ENCODE assay signal across 8 mouse cellular contexts in the genomic region with DNA sequence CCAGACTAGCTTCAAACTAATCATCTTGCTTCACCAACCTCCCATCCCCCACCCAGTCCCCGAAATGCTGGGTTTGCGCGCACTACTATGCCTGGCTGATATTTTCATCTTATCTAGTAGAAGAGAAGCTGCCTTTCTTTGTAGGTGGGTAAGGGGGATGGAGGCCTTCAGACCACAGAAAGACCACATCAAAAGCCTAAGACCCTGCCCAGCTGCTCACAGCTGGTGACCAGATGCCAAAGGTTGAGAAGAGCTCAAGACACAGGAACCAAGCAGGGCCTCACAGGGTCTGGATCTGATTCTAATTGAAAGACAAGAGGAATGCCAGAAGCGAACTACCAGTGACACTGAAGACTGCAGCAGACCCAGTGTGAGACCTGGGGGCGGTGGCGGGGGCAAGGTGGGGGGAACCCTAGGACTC. TPM values are rescaled to one million over a fixed set of nuclear protein-coding genes. Genes with fewer than 3 reads are reported as not detected.
DNase-seq lines count a peak whose midpoint lies in the region; ATAC-seq and TF ChIP-seq lines count a peak whose summit lies in the region.

No protein-coding gene starts in this region.

- WGBS in cerebellum, adult 2 months, result 38% methylated on average over 6 of the region's 6 CpGs
- WGBS in thymus, adult 2 months, result 22% methylated on average over 6 of the region's 6 CpGs
- WGBS in intestine, embryonic 16.5 days, result 41% methylated on average over 6 of the region's 6 CpGs

- peaks cover 6% of the 10 kb centered on the region for H3K4me1 ChIP-seq in cerebellum, adult 2 months (ENCODE audit: control insufficient read depth, insufficient read depth, low read length)
- H3K4me1 ChIP-seq in thymus, adult 2 months (replicated peaks; ENCODE audit: control insufficient read depth, insufficient read depth, low read length), result peaks cover 14% of the 10 kb centered on the region
- H3K4me1 ChIP-seq in intestine, embryonic 16.5 days (ENCODE audit: control insufficient read depth, insufficient read depth, low read length), result peaks cover 12% of the 10 kb centered on the region

- H3K4me2 ChIP-seq in intestine, embryonic 16.5 days (ENCODE audit: low read depth, low read length), result peak overlapping the region; percentile 82

- H3K27ac ChIP-seq in cerebellum, adult 2 months (ENCODE audit: insufficient read depth, low read length), result peak overlapping the region; percentile 97; the same call in 1 of the 2 replicates
- H3K27ac ChIP-seq in thymus, adult 2 months (ENCODE audit: control insufficient read depth, insufficient read depth, low read length), result peak overlapping the region; percentile 45; the same call in 1 of the 2 replicates
- peak overlapping the region; percentile 99 for H3K27ac ChIP-seq in intestine, embryonic 16.5 days (ENCODE audit: low read length)

- TF ChIP-seq CTCF in cerebellum, adult 2 months (IDR thresholded peaks at IDR 0.05; ENCODE audit: borderline replicate concordance, insufficient read depth, low read depth, low read length), result no peak
- no peak for TF ChIP-seq CTCF in thymus, adult 2 months (IDR thresholded peaks at IDR 0.05; ENCODE audit: borderline replicate concordance, control insufficient read depth, extremely low read depth, insufficient read depth, low read length, poor library complexity)

- H3K9ac ChIP-seq in intestine, embryonic 16.5 days (ENCODE audit: low read depth, low read length), result peak overlapping the region; percentile 98

- no peak for ATAC-seq in intestine, embryonic 16.5 days
- no peak for ATAC-seq in granulocyte monocyte progenitor cell, adult 5-6 weeks (replicated peaks; ENCODE audit: poor library complexity, severe bottlenecking)

- H3K4me3 ChIP-seq in cerebellum, adult 2 months (replicated peaks; ENCODE audit: insufficient read depth, low read depth, low read length), result peak overlapping the region; percentile 83
- no peak overlapping the region for H3K4me3 ChIP-seq in thymus, adult 2 months (ENCODE audit: control insufficient read depth, insufficient read depth, low read length)
- H3K4me3 ChIP-seq in intestine, embryonic 16.5 days (ENCODE audit: low read length), result peak overlapping the region; percentile 96

- no peaks in the 10 kb centered on the region for H3K27me3 ChIP-seq in cerebellum, adult 2 months (ENCODE audit: control insufficient read depth, insufficient read depth, low read length)
- H3K27me3 ChIP-seq in thymus, adult 2 months (ENCODE audit: control insufficient read depth, insufficient read depth, low read length), result no peaks in the 10 kb centered on the region
- no peaks in the 10 kb centered on the region for H3K27me3 ChIP-seq in intestine, embryonic 16.5 days (replicated peaks; ENCODE audit: control insufficient read depth, insufficient read depth, low read length)

- H3K9me3 ChIP-seq in intestine, embryonic 16.5 days (ENCODE audit: control insufficient read depth, low read length), result no peaks in the 10 kb centered on the region

- no peaks in the 10 kb centered on the region for H3K36me3 ChIP-seq in thymus, adult 2 months (ENCODE audit: control insufficient read depth, insufficient read depth, low read length)
- H3K36me3 ChIP-seq in intestine, embryonic 16.5 days (ENCODE audit: control insufficient read depth, insufficient read depth, low read length), result no peaks in the 10 kb centered on the region

- no peak for DNase-seq in cerebellum, adult 2 months
- DNase-seq in cerebellum, postnatal 4 days (ENCODE audit: low spot score in 2 of 2), result no peak
- peak; percentile 25 for DNase-seq in thymus, adult 2 months
- DNase-seq in thymus, postnatal 36 days, result no peak
- DNase-seq in neural tube, embryonic 10.5 days (ENCODE audit: extremely low spot score, low spot score), result peak; percentile 65
- no peak for DNase-seq in left cerebral cortex, adult 18-20 months (ENCODE audit: low spot score in 2 of 2)

- TF ChIP-seq POLR2A in cerebellum, adult 2 months (IDR thresholded peaks at IDR 0.05; ENCODE audit: borderline replicate concordance, insufficient read depth, low read length), result no peak
- TF ChIP-seq POLR2A in thymus, adult 2 months (IDR thresholded peaks at IDR 0.05; ENCODE audit: control insufficient read depth, extremely low read depth, insufficient read depth, low read length, poor library complexity), result no peak

RNA-seq across cellular contexts. Expression of a gene that starts 1.0 kb away (rescaled TPM):
- polyA plus RNA-seq in cerebellum, adult 2 months (2012; rRNA removed), result 156 and 165 TPM in 2 replicates
- 42.3 and 50.1 TPM in 2 replicates for polyA plus RNA-seq in thymus, adult 2 months (2012; rRNA removed)
- 10.9 and 13.0 TPM in 2 replicates for polyA plus RNA-seq in intestine, embryonic 16.5 days (2015; fragmentation: Nextera tagmentation; extraction: Ambion mirVana)
- total RNA-seq in granulocyte monocyte progenitor cell, adult 5-6 weeks (2014; fragmentation: Nextera tagmentation), result 4.3 and 6.1 TPM in 2 replicates
- total RNA-seq in granulocyte monocyte progenitor cell, adult 5-6 weeks (2017), result 2.5 and 4.7 TPM in 2 replicates
- 10 to 100 TPM; 45.9 to 52.9 TPM for total RNA-seq in left cerebral cortex, adult 18-20 months (2021)

RNA-seq across cellular contexts. Expression of a gene that starts 14.7 kb away (rescaled TPM):
- polyA plus RNA-seq in cerebellum, adult 2 months (2012; rRNA removed), result 127 and 141 TPM in 2 replicates
- polyA plus RNA-seq in thymus, adult 2 months (2012; rRNA removed), result 42.8 and 54.6 TPM in 2 replicates
- polyA plus RNA-seq in intestine, embryonic 16.5 days (2015; fragmentation: Nextera tagmentation; extraction: Ambion mirVana), result 98.5 and 104 TPM in 2 replicates
- total RNA-seq in granulocyte monocyte progenitor cell, adult 5-6 weeks (2014; fragmentation: Nextera tagmentation), result 19.1 and 23.4 TPM in 2 replicates
- 11.0 and 14.7 TPM in 2 replicates for total RNA-seq in granulocyte monocyte progenitor cell, adult 5-6 weeks (2017)
- total RNA-seq in left cerebral cortex, adult 18-20 months (2021), result 10 to 100 TPM; 47.3 to 54.9 TPM

RNA-seq across cellular contexts. Expression of a gene that starts 16.1 kb away (rescaled TPM):
- polyA plus RNA-seq in cerebellum, adult 2 months (2012; rRNA removed), result 240 and 262 TPM in 2 replicates
- 299 and 592 TPM in 2 replicates for polyA plus RNA-seq in thymus, adult 2 months (2012; rRNA removed)
- polyA plus RNA-seq in intestine, embryonic 16.5 days (2015; fragmentation: Nextera tagmentation; extraction: Ambion mirVana), result 18.0 and 20.1 TPM in 2 replicates
- 9.2 and 10.5 TPM in 2 replicates for total RNA-seq in granulocyte monocyte progenitor cell, adult 5-6 weeks (2014; fragmentation: Nextera tagmentation)
- total RNA-seq in granulocyte monocyte progenitor cell, adult 5-6 weeks (2017), result 5.8 and 6.4 TPM in 2 replicates
- 100 to 1,000 TPM; 155 to 157 TPM for total RNA-seq in left cerebral cortex, adult 18-20 months (2021)

RNA-seq across cellular contexts. Expression of a gene that starts 45.8 kb away (rescaled TPM):
- polyA plus RNA-seq in cerebellum, adult 2 months (2012; rRNA removed), result 58.1 and 64.1 TPM in 2 replicates
- 27.3 and 28.6 TPM in 2 replicates for polyA plus RNA-seq in thymus, adult 2 months (2012; rRNA removed)
- 4.7 and 5.0 TPM in 2 replicates for polyA plus RNA-seq in intestine, embryonic 16.5 days (2015; fragmentation: Nextera tagmentation; extraction: Ambion mirVana)
- total RNA-seq in granulocyte monocyte progenitor cell, adult 5-6 weeks (2014; fragmentation: Nextera tagmentation), result not detected in 2 replicates
- not detected in 2 replicates for total RNA-seq in granulocyte monocyte progenitor cell, adult 5-6 weeks (2017)
- total RNA-seq in left cerebral cortex, adult 18-20 months (2021), result 10 to 100 TPM; 49.1 to 55.1 TPM

RNA-seq across cellular contexts. Expression of a gene that starts 54.8 kb away (rescaled TPM):
- polyA plus RNA-seq in cerebellum, adult 2 months (2012; rRNA removed), result 112 and 128 TPM in 2 replicates
- 2.9 and 3.1 TPM in 2 replicates for polyA plus RNA-seq in thymus, adult 2 months (2012; rRNA removed)
- 2.7 and 3.1 TPM in 2 replicates for polyA plus RNA-seq in intestine, embryonic 16.5 days (2015; fragmentation: Nextera tagmentation; extraction: Ambion mirVana)
- not detected in 2 replicates for total RNA-seq in granulocyte monocyte progenitor cell, adult 5-6 weeks (2014; fragmentation: Nextera tagmentation)
- 0.93 TPM in 1 of 2 replicates, not detected in the other for total RNA-seq in granulocyte monocyte progenitor cell, adult 5-6 weeks (2017)
- total RNA-seq in left cerebral cortex, adult 18-20 months (2021), result 1 to 10 TPM; 7.4 to 9.2 TPM

Comparison
In these comparisons a context has a peak if more than half of its experiments do, and no peak if none do; other contexts are left out.
1. DNase-seq: peak in thymus, adult 2 months (single experiment) and neural tube, embryonic 10.5 days (single experiment); none in cerebellum, adult 2 months (0 of 2), cerebellum, postnatal 4 days (0 of 2), thymus, postnatal 36 days (0 of 2) and left cerebral cortex, adult 18-20 months (0 of 2).
2. H3K27ac ChIP-seq: peak in every context shown above with its lines; median percentile 99 in intestine, embryonic 16.5 days; 97 in cerebellum, adult 2 months; 45 in thymus, adult 2 months.
3. RNA of a gene that starts 16.1 kb away (polyA plus RNA-seq): 299 to 592 TPM in thymus, adult 2 months and 240 to 262 TPM in cerebellum, adult 2 months; 18.0 to 20.1 TPM in intestine, embryonic 16.5 days; every median in the first group is over 10 times any median in the second.